Mouse (Mus musculus) MEL (cell line): ENCODE data around the gene Stab1.

Experiments used
- CHD2 ChIP-seq: IDR thresholded peaks from 2 replicates; pipeline ENCODE4 v1.6.1; 2011; ENCODE audit warnings: low read length, improper control_type of control experiment
- CTCF ChIP-seq, 3 experiments: IDR thresholded peaks in 2 of 3; conservative IDR thresholded peaks in 1 of 3; 2 replicates each; pipeline ENCODE4 v1.5.1; 2011 to 2012; ENCODE audit warnings: low read length in 3 of 3, low read depth in 2 of 3, mild to moderate bottlenecking in 2 of 3, improper control_type of control experiment in 1 of 3, inconsistent platforms in 1 of 3, mixed read lengths in 1 of 3, moderate library complexity in 1 of 3; ENCODE audit not compliant: control insufficient read depth in 1 of 3, insufficient read depth in 1 of 3, poor library complexity in 1 of 3, severe bottlenecking in 1 of 3
- E2F4 ChIP-seq: IDR thresholded peaks from 2 replicates; pipeline ENCODE4 v1.6.1; 2011; ENCODE audit warnings: low read depth, low read length, improper control_type of control experiment, borderline replicate concordance
- EP300 ChIP-seq, 2 experiments: IDR thresholded peaks; 2 replicates each; pipeline ENCODE4 v1.6.1; 2011; ENCODE audit warnings: improper control_type of control experiment in 2 of 2, low read length in 2 of 2, low read depth in 1 of 2, mild to moderate bottlenecking in 1 of 2
- GABPA ChIP-seq: IDR thresholded peaks from 2 replicates; pipeline ENCODE4 v1.6.1; 2012; ENCODE audit warnings: low read depth, mild to moderate bottlenecking, inconsistent platforms, low read length, improper control_type of control experiment, moderate library complexity
- MAX ChIP-seq: IDR thresholded peaks from 2 replicates; pipeline ENCODE4 v1.6.1; 2011; ENCODE audit warnings: low read length, improper control_type of control experiment
- MAZ ChIP-seq: IDR thresholded peaks from 2 replicates; pipeline ENCODE4 v1.6.1; 2012; ENCODE audit warnings: low read depth, mild to moderate bottlenecking, inconsistent platforms, low read length, improper control_type of control experiment
- MYC ChIP-seq: IDR thresholded peaks from 2 replicates; pipeline ENCODE4 v1.6.1; 2011; ENCODE audit warnings: low read depth, mild to moderate bottlenecking, low read length, improper control_type of control experiment, moderate library complexity
- POLR2A ChIP-seq, 2 experiments: IDR thresholded peaks; 2 replicates each; pipeline ENCODE4 v1.6.1; 2011 to 2012; ENCODE audit warnings: low read length in 2 of 2, mild to moderate bottlenecking in 2 of 2, control low read depth in 1 of 2, improper control_type of control experiment in 1 of 2, low read depth in 1 of 2, moderate library complexity in 1 of 2; ENCODE audit not compliant: control insufficient read depth in 1 of 2, insufficient read depth in 1 of 2, poor library complexity in 1 of 2
- RAD21 ChIP-seq: IDR thresholded peaks from 2 replicates; pipeline ENCODE4 v1.6.1; 2011; ENCODE audit warnings: mild to moderate bottlenecking, low read depth, low read length, improper control_type of control experiment
- TAL1 ChIP-seq: IDR thresholded peaks from 2 replicates; pipeline ENCODE4 v1.6.1; 2012; ENCODE audit warnings: mild to moderate bottlenecking, inconsistent platforms, low read length, moderate library complexity, mixed read lengths
- ZC3H11A ChIP-seq: IDR thresholded peaks from 2 replicates; pipeline ENCODE4 v1.6.1; 2012; ENCODE audit warnings: low read depth, mild to moderate bottlenecking, inconsistent platforms, low read length, improper control_type of control experiment
- ZNF384 ChIP-seq: IDR thresholded peaks from 2 replicates; pipeline ENCODE4 v1.6.1; 2012; ENCODE audit warnings: low read depth, mild to moderate bottlenecking, inconsistent platforms, low read length, improper control_type of control experiment

DNA sequence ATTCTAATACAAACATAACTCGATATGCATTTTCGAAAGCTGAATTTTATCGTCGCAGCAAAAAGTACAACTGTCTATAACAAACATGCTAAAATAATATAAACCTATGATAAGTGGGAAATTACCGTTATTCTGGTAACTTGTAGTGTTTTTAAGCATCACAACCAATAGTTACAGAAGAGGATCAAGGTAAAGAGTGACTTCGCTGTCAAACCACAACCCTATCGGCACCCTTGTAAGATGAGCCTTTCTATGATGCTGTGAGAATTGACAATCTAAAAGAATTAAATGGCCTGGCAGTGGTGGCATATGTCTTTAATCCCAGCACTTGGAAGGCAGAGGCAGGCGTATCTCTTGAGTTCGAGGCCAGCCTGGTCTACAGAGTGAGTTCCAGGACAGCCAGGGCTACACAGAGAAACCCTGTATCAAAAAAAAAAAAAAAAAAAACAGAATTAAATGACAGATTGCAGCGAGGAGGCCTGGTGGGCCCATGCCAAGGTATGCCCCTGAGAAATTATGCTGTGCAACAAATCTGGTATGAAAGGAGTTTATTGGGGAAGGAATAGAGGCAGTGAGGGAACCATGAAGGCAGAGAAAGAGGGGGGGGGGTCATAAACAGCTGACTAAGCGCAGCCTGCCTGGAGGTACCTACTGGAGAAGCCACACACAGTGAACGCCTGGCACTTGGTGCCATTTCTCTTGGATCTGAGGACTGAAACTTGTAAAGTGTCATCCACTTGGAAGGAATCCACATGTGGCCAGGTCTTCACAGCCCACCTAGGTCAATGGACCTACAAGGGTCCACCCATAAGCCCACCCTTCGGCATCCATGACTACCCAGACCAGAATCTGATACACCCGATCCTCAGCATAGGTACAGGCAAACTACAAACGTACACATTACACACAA lies 38.9 kb downstream of the Stab1 start:
- no peak for TF ChIP-seq POLR2A (IDR thresholded peaks at IDR 0.05; ENCODE audit: control insufficient read depth in 1 of 2, insufficient read depth in 1 of 2, low read depth in 1 of 2, low read length in 2 of 2, poor library complexity in 1 of 2)
- TF ChIP-seq EP300 (IDR thresholded peaks at IDR 0.05; ENCODE audit: low read depth in 1 of 2, low read length in 2 of 2): no peak; a peak in 1 of 4 replicates
- no peak for TF ChIP-seq GABPA
- no peak for TF ChIP-seq CTCF (IDR thresholded peaks at IDR 0.05 in 2 of 3, conservative IDR thresholded peaks at IDR 0.05 in 1 of 3; ENCODE audit: control insufficient read depth in 1 of 3, insufficient read depth in 1 of 3, low read depth in 2 of 3, low read length in 3 of 3, poor library complexity in 1 of 3, severe bottlenecking in 1 of 3)
- no peak for TF ChIP-seq MYC
- no peak for TF ChIP-seq ZC3H11A
- TF ChIP-seq MAZ: no peak
- no peak for TF ChIP-seq TAL1
- no peak for TF ChIP-seq RAD21
- peak; percentile 76 for TF ChIP-seq ZNF384
- TF ChIP-seq E2F4: 0 out of 2 replicates have a peak, but pooled peaks have one; percentile 17
- TF ChIP-seq CHD2: no peak
- TF ChIP-seq MAX: peak; percentile 20; the same call in 1 of the 2 replicates
